Mouse (Mus musculus): ENCODE data around the gene Pou2f1.

DNA sequence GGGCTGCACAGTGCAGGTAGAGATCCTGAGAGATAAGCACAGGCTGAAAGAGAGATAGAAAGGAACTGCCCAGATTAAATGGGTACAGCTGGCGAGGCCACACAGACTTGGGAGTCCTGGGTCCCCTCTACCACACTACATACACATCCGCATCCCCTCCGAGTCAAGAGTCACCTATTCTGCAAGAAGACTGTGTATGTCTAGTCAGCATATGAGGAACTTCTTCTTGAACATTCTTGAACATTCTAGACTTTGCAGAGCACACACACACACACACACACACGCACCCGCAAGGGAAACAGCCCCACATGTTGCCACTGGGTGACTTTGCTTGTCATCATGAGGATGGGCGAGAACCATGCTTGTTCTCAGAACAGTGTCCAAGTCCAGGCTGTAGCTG, 173.9 kb downstream of the Pou2f1 start:
- TF ChIP-seq POLR2A (IDR thresholded peaks at IDR 0.05; ENCODE audit: insufficient read depth, low read depth, low read length) (no peak), CTCF (IDR thresholded peaks at IDR 0.05) (no peak)
